Mouse (Mus musculus): ENCODE results near the gene Lrmda.

DNA sequence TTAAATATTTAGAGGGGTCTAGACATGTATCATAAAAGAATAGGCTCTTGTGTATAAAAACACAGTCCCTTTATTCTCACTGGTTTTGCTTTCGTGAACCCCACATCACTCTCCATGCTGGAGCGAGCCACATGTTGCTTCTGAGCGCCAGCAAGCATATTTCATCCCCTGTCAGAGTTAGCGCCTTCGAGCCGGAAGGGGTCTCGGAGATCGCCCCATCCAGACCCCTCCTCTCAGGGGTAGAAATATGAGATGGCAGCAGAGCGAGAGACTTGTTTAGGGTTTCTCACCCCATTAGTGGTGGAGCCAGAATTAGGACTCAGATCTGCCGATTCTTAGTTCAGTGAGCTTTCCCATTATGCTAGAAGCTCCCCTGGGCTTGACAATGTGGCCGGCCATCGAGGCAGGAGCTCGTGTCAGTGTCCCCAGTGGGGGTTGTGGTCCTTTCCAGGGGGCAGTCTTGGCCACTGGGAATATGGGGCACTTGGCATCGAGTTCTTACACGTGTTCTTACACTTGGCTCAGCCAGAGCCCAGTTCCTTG is 269.9 kb downstream of the Lrmda start:
- TF ChIP-seq POLR2A (IDR thresholded peaks at IDR 0.05; ENCODE audit: extremely low read depth, insufficient read depth, low read length) (no peak), CTCF (IDR thresholded peaks at IDR 0.05; ENCODE audit: extremely low read depth, insufficient read depth, low read length) (no peak)
